Mouse (Mus musculus) granulocyte monocyte progenitor cell, adult 5-6 weeks (primary cell): ENCODE results near the gene Nutm2. TPM values are rescaled to one million over a fixed set of nuclear protein-coding genes. Genes with fewer than 3 reads are reported as not detected.
A peak's percentile ranks its signal among the peaks of the same experiment; 100 is the strongest.
"Not testable (repeated sequence)": the region's sequence is repeated elsewhere in the genome, so short reads cannot be mapped to it uniquely, and the experiment has no call there.

ENCODE experiments used
- ATAC-seq: replicated peaks from 2 replicates; pipeline ENCODE4 v1.8.0; 2016; ENCODE audit warnings: mild to moderate bottlenecking, moderate TSS enrichment, inconsistent platforms; ENCODE audit not compliant: poor library complexity, severe bottlenecking
- total RNA-seq, 2 experiments: library from RNA; stranded (forward) in 1 of 2; stranded (reverse) in 1 of 2; fragments of 200-712, 200-1000 nt in 1 of 2; fragments of >200 nt in 1 of 2; fragmentation: Nextera tagmentation in 1 of 2; gene quantifications; 2 replicates each; pipeline ENCODE4 v1.2.3; 2014 to 2017

Nutm2 gene
- total RNA-seq (2014; fragmentation: Nextera tagmentation) (not detected in 2 replicates), total RNA-seq (2017) (not detected in 2 replicates)

DNA sequence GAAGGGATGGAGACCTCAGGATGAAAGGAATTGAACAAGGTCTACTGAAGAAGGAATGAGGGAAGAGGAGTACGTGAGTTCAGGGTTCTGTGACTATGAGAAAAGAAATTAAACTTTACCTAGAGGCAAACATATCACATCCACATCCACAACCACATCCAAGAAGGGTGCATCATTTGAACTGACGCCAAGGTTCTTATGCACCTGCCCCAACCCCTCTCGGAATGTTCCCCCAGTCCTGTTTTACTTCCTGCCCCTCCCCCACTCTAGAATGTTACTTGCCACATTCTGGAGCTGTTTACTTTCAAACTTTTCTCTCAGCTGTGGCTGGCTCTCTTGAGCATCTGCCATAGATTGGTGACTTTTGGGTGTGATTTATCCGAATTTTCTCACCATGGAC lies at the start of gene Nutm2:
TSS of gene Nutm2 (plus strand) at position 301 of the 400 bp plus-strand sequence.
- ATAC-seq = no peak

DNA sequence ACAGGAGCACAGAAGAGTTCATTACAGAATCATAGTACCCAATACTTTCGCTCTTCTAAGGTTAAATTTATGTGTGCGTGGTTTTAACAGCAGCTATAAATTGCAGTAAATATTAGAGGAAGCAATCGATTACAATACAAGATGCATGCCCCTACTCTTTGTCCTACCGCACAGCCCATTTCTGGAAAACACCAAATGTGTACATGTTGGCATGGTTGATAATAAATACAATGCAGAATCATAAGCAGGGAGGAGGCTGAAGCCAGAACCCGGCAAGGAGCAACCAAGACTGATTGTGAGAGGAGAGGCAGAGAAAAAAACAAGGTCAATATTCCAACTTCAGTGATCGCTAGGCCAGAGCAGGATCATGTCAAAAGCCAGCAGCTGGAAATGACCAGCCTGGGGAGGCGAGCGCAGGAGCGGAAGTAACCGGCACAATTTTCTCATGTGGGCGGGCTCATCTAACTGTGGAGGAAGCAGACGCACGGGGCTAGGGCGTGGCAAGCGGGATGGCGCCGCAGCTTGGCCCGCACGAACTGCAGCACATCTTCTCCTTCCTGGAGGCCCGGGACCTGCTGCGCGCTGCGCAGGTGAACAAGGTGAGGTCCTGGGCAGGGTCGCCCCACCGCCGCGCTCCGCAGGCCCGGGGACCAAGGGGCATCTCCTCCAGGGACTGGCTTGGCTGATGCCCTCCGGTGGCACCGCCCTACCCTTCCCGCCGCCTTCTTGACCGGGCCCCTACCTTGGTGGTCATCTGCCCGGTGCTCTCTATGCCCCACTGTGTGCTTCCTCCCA lies 49.5 kb upstream of the Nutm2 start, which contains the start of gene Fbxw17:
TSS of gene Fbxw17 (plus strand) at position 476 of the 795 bp plus-strand sequence.
- peak; percentile 98 for ATAC-seq

DNA sequence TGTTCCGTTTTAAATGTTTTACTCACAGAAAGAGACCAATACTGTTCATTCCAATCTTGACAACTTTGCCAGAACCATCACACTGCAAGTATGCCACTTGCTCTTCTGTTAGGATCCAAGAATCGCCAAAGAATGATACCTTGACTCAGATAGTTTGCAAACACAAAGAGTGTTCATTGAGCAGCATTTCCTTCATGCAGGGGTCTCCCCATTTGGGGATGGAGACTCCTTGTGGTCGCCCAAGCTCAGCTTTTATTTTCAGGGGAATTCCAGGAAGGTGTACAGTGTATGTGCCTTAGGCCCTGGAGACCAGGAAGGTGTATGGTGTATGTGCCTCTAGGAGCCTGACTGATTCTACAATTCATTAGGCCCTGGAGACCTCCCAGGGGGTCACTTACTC lies 48.7 kb upstream of the Nutm2 start:
- ATAC-seq = no peak

DNA sequence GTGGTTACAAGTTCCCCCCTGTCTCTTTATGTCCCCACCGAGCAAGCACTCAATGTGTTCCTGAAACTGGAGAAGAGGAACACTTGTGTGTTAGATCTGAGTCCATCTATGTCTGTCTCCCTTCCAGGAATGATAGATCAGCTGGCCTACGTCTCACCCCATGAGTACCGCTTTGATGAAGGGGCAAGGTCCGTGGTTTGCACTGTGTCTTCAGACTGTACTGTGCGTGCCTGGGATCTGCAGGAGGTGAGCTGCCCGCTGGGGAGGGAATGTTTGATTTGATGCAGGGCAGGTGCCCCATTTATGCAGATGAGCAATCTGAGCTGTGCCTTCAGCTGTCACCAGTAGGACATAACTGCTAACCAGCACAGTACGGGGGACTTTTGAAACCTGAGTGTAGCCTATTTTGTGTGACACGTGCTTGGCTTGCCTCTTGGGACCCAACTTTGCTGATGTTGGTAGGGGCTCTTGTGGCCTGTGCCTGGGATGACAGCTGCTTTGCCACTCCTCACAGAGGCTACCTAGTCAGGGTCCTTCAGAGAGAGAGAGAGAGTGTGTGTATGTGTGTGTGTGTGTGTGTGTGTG lies 43.4 kb upstream of the Nutm2 start:
- ATAC-seq = no peak

DNA sequence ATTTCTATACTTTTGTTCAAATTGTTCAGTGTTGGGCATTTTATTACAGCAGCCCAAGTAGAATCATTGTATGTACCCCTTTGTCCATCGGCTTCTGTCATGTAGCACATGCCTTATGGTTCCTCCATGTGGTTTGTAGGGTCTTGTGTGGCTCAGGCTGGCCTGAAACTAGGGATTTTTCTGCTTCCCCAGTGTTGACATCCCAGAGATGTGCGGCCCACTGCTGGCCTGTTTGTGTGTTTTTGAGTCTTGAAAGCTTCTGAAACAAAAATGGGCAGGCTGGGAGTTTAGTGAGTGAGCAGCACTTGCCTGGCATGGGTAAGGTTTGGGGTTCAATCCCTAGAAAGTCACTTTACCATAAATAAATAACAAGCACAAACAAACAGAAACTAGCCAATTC lies 42.6 kb upstream of the Nutm2 start:
- no peak for ATAC-seq

DNA sequence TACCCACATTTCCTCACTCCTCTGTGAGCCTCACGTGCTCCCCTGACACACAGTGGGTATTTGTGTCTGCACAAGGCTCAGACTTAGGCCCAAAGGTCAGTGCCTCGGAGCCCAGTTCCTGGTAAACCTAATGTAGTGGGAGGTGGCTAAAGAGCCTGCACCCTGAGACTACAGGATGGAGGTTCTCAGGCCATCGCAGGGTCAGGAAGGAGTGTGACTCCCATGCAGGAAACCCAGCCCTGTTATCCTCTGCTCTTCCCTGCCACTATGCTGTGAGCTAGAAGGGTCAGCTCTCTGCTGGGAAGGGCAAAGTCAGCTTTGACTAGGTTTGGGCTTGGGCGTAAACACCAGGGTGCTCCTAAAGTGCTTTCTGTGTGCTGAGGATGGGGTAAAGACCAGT lies 40.4 kb upstream of the Nutm2 start:
- ATAC-seq = no peak

DNA sequence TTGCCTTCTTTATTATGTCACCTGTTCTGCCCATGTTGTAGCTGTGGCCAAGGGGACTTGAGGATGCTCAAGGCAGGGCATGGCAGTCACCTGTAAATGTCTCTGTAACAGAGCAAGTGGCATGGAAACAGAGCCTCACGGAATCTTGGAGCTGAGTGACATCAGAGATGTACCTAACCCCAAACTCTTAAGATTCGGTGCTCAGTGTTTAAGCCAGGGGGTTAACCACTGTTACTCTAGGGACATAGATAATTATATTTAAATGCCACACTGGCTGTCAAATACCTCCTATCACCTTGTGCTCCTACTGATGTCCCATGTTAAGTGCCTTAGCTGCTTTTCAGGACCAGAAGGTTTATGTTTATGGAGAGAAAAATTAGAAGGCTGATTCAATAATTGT lies 23.3 kb upstream of the Nutm2 start, which contains the start of gene Gm47429:
TSS of gene Gm47429 (minus strand) at position 101 of the 400 bp plus-strand sequence.
- ATAC-seq = no peak

DNA sequence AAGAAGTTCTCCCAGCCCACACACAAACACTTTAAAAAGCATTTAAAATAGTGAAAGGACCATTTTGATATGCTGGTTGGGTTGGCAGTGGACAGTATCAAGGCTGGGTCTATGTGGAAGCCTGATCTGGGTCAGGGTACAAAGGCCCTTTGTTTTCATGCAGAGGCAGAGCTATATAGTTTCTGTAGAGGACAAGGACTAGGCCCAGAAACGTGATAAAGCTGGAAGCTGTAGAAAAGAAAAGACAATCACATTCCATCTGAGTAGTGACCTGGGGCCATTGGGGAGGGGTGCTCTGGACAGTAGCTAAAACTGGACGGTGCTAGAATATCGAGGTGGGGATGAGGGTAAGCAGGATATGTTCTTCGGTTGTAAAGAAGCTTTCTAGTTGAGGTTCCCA lies 21.8 kb upstream of the Nutm2 start:
- ATAC-seq = no peak

DNA sequence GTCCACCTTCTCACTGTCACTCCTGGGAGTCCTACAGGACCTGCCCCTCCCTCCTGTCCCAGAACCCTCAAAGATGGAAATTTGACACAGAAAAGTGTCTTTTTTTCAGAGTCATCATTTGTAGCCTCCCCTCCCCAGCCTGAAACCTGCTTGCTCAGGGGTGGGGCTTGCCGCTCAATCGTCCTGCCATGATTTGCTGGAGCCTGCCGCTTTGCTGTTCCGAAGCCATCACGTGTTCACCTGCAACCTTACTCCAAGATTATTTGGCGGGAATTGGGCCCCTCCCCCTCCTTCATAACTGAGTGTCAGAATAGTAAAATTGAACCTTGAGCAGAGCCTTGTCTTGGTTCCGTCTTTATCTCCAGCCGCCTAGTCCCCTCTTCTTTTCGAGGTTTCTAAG lies 14.8 kb upstream of the Nutm2 start:
- ATAC-seq = not testable (repeated sequence)

DNA sequence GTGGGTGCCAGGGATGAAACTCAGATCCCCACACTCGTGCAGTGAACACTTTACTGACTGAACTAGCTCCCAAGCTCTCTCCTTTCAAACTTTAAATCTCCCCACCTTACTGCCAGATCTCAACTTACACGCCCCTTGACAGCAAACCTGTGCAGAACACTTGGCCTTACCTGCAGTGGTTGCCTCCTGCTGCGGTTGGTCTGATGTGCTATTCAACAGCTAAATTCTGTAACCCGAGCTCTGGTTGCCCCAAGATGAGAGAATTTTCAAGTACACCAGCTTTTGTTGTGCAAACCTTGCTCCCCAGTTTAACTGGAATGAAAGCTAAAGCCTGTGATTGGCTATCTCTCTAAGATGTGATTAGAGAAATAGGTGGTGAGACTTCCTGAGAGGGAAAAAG lies 13.7 kb upstream of the Nutm2 start:
- ATAC-seq = no peak

DNA sequence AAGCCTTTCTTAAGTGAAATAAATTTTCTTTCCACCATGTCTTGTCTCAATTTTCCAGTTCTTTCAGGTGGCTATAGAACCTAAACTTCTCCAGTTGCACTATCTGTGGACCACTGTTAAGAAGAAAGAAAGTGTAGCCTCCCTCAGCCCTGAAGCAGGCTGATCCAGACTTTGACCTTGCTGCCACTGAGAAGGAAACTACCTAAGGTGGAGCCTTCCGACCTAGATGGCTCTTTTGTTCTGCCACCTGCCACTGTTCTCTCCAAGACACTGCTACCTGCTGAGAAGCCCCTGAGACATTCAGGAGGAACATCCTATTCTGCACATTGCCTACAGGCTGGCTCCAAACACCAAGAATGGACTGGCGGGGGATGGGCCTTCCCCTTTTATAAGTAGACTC lies 6.7 kb upstream of the Nutm2 start:
- not testable (repeated sequence) for ATAC-seq

DNA sequence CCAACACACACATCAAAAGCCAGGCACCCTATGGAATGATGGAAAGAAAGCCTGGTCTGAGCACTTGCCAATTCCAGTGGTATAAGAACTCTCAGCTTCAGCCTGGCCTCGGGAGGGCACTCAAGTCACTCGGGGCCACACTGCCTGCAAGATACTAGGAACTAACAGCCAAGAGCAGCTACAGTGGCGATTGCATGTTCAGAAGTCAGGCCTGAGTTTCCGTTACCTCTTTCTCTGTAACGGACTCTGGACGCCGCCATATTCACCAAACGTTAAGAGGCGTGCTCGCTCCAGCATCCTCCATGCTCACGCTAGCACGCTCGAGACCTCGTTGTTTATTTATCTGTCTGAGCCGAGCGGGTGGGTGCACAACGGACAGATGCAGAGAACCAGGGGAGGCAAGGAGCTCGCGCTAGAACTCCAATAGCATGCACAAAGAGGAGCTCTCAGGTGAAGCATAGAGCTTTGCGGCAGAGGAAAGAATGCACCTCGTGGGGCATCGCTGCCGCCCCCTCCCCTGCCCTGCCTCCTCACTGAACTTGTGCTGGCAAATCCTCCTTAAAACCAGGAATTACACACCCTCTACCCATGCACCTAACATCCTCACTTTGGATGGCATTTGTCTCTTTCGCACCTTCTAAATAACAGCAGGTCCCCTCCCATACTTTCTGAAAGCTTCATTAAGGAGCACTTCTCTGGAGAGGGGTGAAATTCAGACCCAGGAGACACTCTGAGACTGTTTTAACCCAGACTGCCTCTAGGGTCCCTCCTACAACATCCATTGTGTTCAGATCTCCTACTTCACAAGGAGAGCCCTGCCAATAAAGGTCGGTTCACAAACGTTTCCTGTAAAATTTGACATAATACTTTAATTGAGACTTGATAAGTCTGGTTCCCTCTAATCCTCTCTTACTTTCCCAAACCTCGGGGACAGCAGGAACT lies 2.2 kb upstream of the Nutm2 start:
- ATAC-seq = no peak

DNA sequence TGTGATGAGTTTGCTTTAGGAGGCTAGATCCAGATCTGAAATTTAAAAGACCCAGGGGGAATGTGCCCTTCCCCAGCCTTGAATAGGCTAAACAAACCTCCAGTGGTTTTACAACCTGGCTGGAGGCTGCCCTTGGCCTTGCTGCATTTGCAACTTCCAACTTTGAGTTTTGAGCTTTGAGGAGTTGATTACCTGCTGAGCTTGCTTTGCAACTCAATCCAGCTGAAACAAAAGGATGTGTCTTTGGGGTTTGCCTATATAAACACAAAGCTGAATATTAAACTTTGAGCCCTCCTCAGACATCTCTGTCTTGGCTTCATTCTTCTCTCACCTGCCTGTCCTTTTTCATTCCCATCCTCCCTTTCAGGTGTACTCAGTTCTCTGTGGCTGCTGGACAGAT lies 21.4 kb downstream of the Nutm2 start:
- ATAC-seq = not testable (repeated sequence)

DNA sequence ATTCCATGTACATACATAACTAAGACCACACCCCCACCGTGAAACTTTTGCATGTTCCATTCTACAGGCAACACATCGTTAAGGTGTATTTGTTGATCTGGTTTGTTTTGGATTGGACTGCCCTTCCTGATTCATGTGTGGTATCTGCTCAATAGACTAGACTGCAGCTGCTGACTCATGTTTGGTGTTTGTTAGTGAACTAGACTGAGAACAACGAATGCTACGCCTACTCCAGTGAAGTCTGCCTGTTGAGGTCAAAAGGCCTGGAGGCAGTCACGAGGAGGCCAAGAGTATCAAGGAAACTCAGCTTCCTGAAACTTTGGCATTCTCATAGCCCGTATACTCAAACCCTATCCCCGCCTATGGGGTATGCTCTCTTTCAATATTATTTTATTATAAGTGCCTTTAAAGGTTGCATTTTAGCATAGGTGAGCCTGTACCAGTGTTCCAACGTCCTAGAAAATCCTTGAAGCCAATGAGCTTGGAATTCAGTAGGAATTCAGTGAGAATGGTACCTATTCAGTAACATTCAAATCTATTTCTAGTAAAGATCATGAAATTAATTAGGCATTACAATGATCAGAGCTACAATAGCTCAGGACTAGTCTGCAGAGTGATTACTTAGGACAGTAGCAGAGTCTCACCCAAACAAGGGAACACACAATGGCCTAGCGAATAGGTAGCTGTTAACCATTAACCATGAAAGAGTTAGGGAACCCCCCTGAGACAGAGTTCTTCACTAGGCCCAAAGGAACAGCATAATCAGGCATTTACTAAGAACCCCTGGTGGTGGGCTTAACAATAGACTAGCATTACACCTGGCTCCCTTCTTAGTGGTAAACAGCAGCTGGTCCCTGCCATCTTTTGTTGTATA lies 43.6 kb downstream of the Nutm2 start:
- ATAC-seq = not testable (repeated sequence)

Other genes starting within 250 kb of the Nutm2 start
- gene Gm906, start 217.0 kb upstream of the Nutm2 start, total RNA-seq (2014; fragmentation: Nextera tagmentation) = not detected in 2 replicates
- gene Gm906, start 217.0 kb upstream of the Nutm2 start, total RNA-seq (2017) = not detected in 2 replicates
- 15.8 and 19.5 TPM in 2 replicates for gene Fbxw17, start 49.4 kb upstream of the Nutm2 start, total RNA-seq (2014; fragmentation: Nextera tagmentation)
- gene Fbxw17, start 49.4 kb upstream of the Nutm2 start, total RNA-seq (2017) = 12.1 and 16.2 TPM in 2 replicates
- gene Gm47429, start 23.4 kb upstream of the Nutm2 start, total RNA-seq (2014; fragmentation: Nextera tagmentation) = not detected in 2 replicates
- gene Gm47429, start 23.4 kb upstream of the Nutm2 start, total RNA-seq (2017) = not detected in 2 replicates
- gene Gm904, start 175.9 kb downstream of the Nutm2 start, total RNA-seq (2014; fragmentation: Nextera tagmentation) = not detected in 2 replicates
- gene Gm904, start 175.9 kb downstream of the Nutm2 start, total RNA-seq (2017) = not detected in 2 replicates
- not detected in 2 replicates for gene Gm8765, start 231.0 kb downstream of the Nutm2 start, total RNA-seq (2014; fragmentation: Nextera tagmentation)
- gene Gm8765, start 231.0 kb downstream of the Nutm2 start, total RNA-seq (2017) = not detected in 2 replicates